Mouse (Mus musculus) cortical plate, adult 2 months (tissue): ENCODE measurements around the gene Olfr1417.

ENCODE experiments used
- CTCF ChIP-seq: fragments of 200-500 bp; IDR thresholded peaks from 2 replicates; pipeline ENCODE4 v1.5.1; 2011; ENCODE audit warnings: mild to moderate bottlenecking, control low read depth, low read length; ENCODE audit not compliant: insufficient read depth; ENCODE audit errors: extremely low read depth
- POLR2A ChIP-seq: fragments of 200-500 bp; IDR thresholded peaks from 2 replicates; pipeline ENCODE4 v1.6.1; 2011; ENCODE audit warnings: mild to moderate bottlenecking, low read length, control low read depth; ENCODE audit not compliant: insufficient read depth; ENCODE audit errors: extremely low read depth

DNA sequence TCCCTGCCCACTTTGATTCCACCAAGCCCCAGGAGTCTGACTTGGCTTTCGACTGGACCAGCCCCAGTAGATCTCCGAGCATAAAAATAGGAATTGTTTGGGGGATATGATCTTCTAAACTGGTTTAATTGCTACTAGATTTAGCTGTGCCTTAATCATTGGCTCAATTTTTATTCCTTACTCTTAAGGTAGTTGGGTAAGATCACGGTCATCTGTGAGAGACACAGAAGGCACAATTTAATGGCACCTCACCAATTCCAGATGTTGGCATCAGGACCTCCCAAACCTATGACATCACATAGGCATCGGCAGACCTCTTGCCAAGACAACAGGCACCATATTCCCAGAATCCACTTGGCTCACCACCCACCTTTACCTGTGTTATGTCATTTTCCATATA is at the start of gene Olfr1417:
- TF ChIP-seq CTCF, result no peak
- TF ChIP-seq POLR2A, result no peak
